Mouse (Mus musculus): ENCODE data around the gene Micu1.

DNA sequence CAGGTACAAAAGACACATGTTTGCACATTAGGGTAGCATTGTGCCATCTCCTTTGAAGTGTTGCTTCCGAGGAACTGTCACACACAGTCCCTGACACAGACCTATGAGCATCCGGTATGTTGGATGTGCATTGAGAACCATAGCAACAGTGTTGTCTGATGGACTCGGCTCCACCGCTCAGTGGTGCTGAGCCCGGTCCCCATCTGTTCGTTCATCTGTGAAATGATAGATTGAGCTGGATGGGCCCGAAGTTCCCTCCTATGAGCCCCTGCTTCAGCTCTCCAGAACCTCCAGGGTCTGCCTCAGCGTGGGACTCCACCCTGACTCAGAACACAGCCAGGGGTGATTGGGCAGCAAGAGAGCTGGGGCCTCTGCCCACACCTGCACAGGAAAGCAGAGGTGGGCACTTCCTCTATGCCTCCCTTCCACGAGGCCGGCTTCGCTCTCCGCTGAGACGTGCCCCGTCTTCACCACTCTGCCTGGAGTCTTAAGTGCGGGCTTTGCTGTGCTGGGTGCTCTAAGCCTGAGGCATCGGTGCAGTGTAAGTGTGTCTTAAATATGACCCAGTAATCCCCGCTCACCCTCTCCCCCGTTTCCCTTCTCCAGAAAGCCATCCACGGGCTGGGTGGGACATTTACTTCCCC, 162.1 kb downstream of the Micu1 start:
- TF ChIP-seq HCFC1 (IDR thresholded peaks at IDR 0.05; ENCODE audit: borderline replicate concordance, insufficient read depth, low read length) = no peak
- TF ChIP-seq MAFK (IDR thresholded peaks at IDR 0.05; ENCODE audit: insufficient read depth, low read depth, low read length) = no peak
